Mouse (Mus musculus) ovary, postnatal 14 days (tissue): ENCODE measurements at regions not wholly inside any gene's neighbourhood (a gene's known extent, or its start where the extent isn't known, plus 50 kb on each side); places are given as distances from the start of the nearest gene placed in this dataset.

Experiments
- DNase-seq: peaks from one replicate; pipeline ENCODE4 v3.0.0; 2022; ENCODE audit warnings: low spot score

- DNase-seq = no peak
Measured at GRCm38 (mm10) chr10:87639339-87639738, 117.7 kb downstream of the Pah start.

- DNase-seq = peak; percentile 44
Measured at GRCm38 (mm10) chr10:87649091-87649490, 127.5 kb downstream of the Pah start.

- no peak for DNase-seq
Measured at GRCm38 (mm10) chr10:87652139-87652740, 130.6 kb downstream of the Pah start.

GRCm38 (mm10) chr10:87654112-87654511, 132.5 kb downstream of the Pah start:
- DNase-seq = no peak

GRCm38 (mm10) chr10:87666020-87666718, 144.6 kb downstream of the Pah start:
- peak; percentile 15 for DNase-seq

GRCm38 (mm10) chr10:87666719-87667387, 145.3 kb downstream of the Pah start:
- DNase-seq = no peak

GRCm38 (mm10) chr10:87667651-87668140, 146.1 kb downstream of the Pah start:
- no peak for DNase-seq

- DNase-seq = no peak
Measured at GRCm38 (mm10) chr10:87674740-87675420, 153.3 kb downstream of the Pah start.

GRCm38 (mm10) chr10:87676041-87676672, 154.6 kb downstream of the Pah start:
- no peak for DNase-seq

- DNase-seq = no peak
Measured at GRCm38 (mm10) chr10:87678984-87679383, 157.4 kb downstream of the Pah start.

GRCm38 (mm10) chr10:87686311-87686710, 164.7 kb downstream of the Pah start:
- DNase-seq = no peak

GRCm38 (mm10) chr10:87686785-87687184, 165.2 kb downstream of the Pah start:
- no peak for DNase-seq

- DNase-seq = no peak
Measured at GRCm38 (mm10) chr10:87687844-87688243, 166.2 kb downstream of the Pah start.

GRCm38 (mm10) chr10:87690831-87691230, 167.2 kb upstream of the Igf1 start:
- DNase-seq = no peak

GRCm38 (mm10) chr10:87696485-87696884, 161.6 kb upstream of the Igf1 start:
- no peak for DNase-seq

- no peak for DNase-seq
Measured at GRCm38 (mm10) chr10:87711209-87711608, 146.9 kb upstream of the Igf1 start.

GRCm38 (mm10) chr10:87711798-87712197, 146.3 kb upstream of the Igf1 start:
- peak; percentile 39 for DNase-seq

- no peak for DNase-seq
Measured at GRCm38 (mm10) chr10:87715874-87716600, 142.0 kb upstream of the Igf1 start.

- no peak for DNase-seq
Measured at GRCm38 (mm10) chr10:87717156-87717555, 140.9 kb upstream of the Igf1 start.

- no peak for DNase-seq
Measured at GRCm38 (mm10) chr10:87718491-87718890, 139.6 kb upstream of the Igf1 start.

- no peak for DNase-seq
Measured at GRCm38 (mm10) chr10:87719978-87720377, 138.1 kb upstream of the Igf1 start.
